Mouse (Mus musculus) kidney, postnatal 4 days (tissue): ENCODE data around the gene Aldh16a1.
A peak's percentile ranks its signal among the peaks of the same experiment; 100 is the strongest.

Experiments
- DNase-seq, 2 experiments: peaks; one replicate each; pipeline ENCODE4 v3.0.0; 2021; ENCODE audit warnings: mixed read lengths in 2 of 2

Aldh16a1 gene

GRCm38 (mm10) chr7:45131850-45132249 lies 22.5 kb downstream of the Aldh16a1 start:
- no peak for DNase-seq

DNA sequence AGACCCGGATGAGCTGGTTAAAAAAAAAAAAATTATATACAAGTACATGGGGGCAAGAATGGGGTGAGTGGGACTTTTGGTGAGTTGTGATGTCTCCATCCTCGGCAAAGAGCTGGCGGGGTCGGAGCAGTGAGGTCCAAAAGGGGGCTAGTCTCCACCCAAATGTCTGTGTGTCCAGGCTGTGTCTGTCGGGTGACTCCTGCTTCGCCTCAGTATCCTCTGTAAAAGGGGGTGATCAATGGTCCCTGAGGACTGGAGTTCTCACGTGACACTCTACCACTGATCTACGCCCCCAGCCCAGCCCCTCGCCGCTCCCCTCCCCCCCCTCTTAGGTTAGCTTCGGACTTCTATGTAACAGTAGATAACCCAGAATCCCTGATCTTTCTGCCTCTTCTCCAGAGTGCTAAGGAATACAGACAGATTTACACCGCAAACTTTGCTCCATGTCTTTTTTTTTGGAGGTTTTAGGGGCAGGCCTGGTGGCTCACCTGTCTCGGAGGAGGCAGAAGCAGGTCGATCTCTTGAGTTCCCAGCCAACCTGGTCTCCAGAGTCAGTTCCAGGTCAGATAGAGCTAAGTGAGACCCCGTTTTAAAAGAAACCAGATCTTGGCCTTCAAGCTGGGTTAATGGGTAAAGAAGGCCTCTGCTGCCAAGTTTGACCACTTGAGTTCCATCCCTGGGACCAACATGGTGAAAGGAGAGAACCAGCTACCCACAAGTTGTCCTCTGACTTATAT lies 24.4 kb downstream of the Aldh16a1 start:
- no peak for DNase-seq

GRCm38 (mm10) chr7:45129318-45129717 lies 25.1 kb downstream of the Aldh16a1 start:
- DNase-seq = peak; percentile 70 to 79

GRCm38 (mm10) chr7:45128624-45129246 lies 25.6 kb downstream of the Aldh16a1 start, which contains the start of gene Rpl13a:
Gene Rpl13a (minus strand): TSS chr7:45128761.
- peak; percentile 97 to 99 for DNase-seq

GRCm38 (mm10) chr7:45127700-45128224 lies 26.6 kb downstream of the Aldh16a1 start:
- DNase-seq = no peak

DNA sequence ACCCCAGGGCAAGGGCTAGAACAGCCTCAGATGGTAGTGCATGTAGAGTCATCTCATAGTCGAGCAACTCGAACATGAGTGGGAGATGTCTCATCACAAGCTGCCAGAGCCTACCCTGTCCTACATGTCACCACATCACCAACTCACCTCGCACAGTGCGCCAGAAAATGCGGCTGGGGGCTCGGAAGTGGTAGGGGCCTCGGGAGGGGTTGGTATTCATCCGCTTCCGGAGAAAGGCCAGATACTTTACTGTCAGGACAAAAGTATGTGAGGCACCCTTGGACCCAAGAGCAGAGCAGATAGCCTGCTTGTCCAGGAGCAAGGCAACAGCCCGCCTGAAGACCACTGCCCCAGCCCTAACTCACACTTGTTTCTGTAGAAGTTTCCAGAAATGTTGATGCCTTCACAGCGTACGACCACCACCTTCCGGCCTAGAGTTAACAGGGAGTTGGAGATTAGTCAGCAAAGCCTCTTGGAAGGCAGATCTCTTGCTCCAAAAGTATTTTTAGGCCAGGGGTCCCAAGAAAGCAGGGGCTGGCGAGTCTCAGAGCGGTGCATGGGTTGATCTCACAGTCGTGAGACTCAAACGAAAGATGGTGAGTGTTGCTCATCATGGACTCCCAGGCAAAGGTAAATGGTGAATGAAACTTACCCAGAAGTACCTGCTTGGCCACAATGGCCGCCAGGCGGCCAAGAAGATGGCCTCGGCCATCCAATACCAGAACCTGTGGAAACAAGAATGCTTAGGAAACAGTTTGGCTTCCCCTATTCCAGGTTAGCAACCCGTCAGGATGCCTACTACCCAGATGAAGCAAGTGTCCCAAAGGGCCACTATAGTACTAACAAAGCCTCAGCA lies 27.3 kb downstream of the Aldh16a1 start:
- peak in 1 of 2 experiments; percentile 48 for DNase-seq

GRCm38 (mm10) chr7:45126147-45126843 lies 28.1 kb downstream of the Aldh16a1 start:
- no peak for DNase-seq

- peak in 1 of 2 experiments; percentile 29 for DNase-seq
Observed at GRCm38 (mm10) chr7:45125649-45126048, 28.7 kb downstream of the Aldh16a1 start.

DNA sequence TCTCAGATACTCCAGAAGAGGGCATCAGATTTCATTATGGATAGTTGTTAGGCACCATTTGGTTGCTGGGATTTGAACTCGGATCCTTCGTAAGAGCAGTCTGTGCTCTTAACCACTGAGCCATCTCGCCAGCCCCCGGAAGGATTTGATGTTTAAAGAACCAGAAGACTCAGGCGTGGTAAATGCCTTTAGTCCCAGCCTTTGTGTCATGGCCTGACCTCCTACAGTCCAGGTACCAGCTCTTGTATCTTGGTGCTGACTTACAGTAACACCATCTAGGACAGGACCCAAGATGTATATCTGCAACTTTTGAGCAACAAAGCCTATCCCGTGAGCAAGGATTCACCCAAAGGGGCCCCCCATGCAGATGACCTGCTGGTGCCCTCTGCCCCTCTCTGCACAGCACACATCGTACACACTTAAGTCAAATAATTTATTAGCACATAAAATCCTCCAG lies 29.2 kb downstream of the Aldh16a1 start:
- DNase-seq = peak in 1 of 2 experiments; percentile 35

- DNase-seq = peak; percentile 99
Observed at GRCm38 (mm10) chr7:45124224-45125143, 29.9 kb downstream of the Aldh16a1 start, which contains the start of gene Rps11. Gene Rps11 (minus strand): TSS chr7:45124439.

DNA sequence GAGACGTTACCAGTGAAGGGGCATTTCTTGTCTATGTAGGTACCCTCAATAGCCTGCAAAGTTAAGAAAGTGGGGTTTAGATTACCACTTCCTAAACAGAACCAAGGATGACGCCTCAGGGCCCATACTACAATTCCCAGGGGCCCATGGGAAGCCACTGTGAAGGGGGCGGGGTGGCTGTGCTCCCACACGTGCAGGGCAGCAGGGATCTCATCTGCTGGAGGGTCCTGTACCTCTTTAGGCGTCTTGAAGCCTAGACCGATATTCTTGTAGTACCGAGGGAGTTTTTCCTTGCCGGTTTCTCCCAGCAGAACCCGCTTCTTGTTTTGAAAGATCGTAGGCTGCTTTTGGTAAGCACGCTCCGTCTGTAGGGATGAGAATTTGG lies 31.2 kb downstream of the Aldh16a1 start:
- DNase-seq = peak; percentile 56 to 72

GRCm38 (mm10) chr7:45122561-45123185 lies 31.7 kb downstream of the Aldh16a1 start:
- no peak for DNase-seq

DNA sequence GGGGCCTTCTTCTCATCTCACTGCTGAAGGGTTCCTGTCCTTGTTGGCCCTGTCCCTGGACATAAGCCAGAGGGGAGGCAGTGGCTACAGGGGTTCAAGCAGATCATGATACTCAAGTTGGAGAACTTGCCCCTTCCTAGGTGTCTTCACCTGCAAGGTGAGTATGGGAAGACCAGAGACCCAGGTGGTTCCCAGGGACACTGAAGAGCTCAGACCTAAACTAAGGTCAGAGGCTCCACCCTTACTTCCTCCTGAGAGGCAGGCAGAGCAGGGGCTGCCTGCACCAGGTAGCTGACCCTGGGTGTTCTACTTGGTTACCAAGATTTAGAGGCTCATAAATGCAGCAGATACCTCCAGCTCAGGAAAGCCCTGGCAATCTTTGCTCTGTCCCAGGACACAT lies 32.4 kb downstream of the Aldh16a1 start:
- DNase-seq = no peak

DNA sequence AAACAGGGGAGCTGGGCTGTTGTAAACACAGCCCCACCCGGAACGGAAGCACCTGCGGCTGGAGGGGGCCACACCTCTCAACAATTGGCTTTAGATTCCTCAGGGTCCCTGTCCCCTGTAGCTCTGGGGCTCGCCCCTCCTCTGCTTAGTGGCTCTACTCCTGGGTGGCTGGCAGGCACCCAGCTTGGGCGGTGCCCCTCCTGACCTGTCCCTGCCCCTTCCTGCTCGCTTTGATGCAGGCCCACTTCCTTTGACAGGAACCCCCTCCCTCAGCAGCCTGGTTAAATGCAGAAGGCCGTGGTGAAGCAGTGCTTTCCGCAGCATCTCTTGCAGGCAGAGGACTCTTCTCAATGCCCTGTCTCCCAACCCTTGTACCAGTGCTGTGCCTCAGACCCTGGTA lies 33.0 kb downstream of the Aldh16a1 start:
- peak; percentile 55 to 74 for DNase-seq

DNA sequence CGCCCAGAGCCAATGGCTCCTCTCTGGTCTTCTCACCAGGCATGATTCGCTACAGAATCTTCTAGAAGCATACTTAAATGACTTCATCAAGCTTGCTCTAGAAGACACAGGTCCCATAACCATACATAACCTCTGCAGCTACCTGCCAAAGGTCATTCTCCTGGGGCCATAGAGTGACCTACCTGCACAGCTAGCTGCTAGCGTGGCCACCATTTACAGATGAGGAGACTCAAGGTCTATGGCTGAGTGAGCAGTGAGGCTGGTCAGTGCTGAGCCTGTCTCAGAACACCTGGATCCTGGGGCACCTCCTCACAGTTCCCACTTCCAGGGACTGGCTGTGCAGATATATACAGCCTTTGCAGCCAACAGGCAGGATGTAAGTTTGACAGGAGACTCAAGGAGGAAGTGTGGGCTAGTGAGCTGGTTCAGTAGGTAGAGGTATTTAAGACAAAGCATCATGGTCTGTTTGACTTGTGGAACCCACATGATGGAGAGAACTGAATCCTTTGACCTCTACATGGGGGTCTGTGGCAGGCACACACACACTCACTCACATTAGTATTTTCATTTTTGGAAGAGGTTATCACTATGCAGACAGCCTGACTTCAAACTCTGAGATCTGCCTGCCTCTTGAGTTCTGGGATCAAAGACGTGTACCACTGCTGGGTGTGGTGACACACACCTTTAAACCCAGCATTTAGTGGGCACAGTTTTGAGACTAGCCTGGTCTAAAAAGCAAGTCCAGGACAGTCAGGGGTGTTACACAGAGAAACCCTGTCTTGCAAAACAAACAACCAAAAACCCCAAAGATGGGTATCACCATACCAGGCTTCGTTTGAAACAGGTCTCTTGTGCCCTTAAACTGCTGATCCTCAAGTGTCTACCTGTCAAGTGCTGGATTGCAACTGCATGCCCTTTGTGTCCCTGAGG lies 34.3 kb downstream of the Aldh16a1 start:
- no peak for DNase-seq

GRCm38 (mm10) chr7:45118336-45118735 lies 36.0 kb downstream of the Aldh16a1 start:
- no peak for DNase-seq

DNA sequence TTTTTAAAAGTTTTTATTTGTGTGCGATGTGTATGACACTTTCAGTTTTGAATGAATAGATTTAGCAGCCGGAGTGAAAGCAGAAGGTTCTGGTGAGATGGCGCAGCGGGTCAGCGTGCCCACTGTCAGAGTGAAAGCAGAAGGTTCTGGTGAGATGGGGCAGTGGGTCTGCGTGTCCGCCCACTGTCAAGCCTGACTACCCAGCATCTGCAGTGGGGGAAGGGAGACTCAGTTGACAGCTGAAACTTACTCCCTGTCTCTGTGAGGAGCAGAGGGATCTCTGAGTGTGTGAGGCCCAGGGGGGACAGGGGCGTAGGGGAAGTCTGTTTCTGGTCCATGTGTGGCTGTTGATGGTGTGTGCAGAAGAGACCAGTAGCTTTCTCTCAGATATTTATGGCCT lies 36.8 kb downstream of the Aldh16a1 start:
- DNase-seq = no peak

DNA sequence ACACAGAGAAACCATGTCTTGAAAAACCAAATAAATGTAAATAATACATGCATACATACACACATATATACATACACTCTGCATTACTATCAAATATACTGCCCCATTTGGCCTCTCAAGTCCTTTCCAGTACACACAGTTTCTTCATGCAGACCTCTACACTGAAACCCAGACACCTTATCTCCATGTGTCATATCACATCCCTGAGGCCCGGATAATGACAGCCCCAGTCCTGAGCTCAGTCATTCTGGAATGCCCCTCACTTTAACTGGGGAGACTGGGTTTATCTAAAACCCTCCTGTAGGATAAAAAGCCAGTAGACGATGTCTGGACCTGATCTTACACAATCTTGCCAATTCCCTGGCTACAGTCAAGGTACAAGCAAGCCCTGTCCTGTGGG lies 40.9 kb downstream of the Aldh16a1 start:
- no peak for DNase-seq

DNA sequence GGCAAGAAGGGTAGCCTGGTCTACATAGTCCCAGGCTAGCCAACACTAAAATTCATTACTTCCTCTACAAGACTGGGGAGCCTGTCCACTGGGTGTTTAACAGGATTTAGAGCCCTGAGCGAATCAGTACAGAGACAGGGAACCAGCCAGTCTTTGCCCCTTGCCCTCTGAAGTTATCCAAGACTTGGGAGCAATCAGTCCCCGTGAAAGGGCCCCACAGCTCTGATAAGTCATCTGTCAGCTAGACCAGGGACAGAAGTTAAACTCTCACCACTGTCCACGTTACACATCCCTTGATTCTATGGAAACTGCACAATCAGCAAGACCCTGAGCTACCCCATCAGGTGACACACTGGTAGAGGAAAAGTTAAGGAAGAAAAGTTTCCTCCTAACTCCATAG lies 41.9 kb downstream of the Aldh16a1 start:
- no peak for DNase-seq

DNA sequence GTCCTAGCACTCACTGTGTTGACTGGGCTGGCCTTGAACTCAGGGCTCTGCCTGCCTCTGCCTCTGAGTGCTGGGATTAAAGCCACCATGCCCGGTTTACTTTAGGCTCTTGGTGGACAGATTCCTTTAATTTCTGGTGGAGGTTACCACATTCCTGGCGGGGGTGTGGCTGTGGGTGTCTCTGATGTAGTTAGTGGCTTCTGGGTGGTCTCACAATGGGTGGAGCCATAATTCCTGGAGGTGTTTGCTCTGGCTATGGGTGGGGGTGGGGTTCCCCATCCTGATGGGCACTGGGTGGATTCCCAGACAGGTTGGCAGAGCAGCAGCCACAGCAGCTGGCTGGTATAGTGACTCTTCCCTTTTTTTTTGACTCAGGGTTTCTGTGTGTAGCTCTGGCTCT lies 42.4 kb downstream of the Aldh16a1 start:
- DNase-seq = no peak
